Mouse (Mus musculus) intestine, embryonic 16.5 days (tissue): Measurements from ENCODE around the gene Asb13. TPM values are rescaled to one million over a fixed set of nuclear protein-coding genes. Genes with fewer than 3 reads are reported as not detected.

Source experiments
- ATAC-seq: fragments of 200-750 bp; cut with Nextera tagmentation; 2 replicates; pipeline ENCODE4 v1.8.0; 2017; ENCODE audit warnings: moderate TSS enrichment, moderate library complexity
- H3K27ac ChIP-seq: fragments of 300-500 bp; sonication (generic); 2 replicates; pipeline ENCODE4 v1.5.1; 2014; ENCODE audit warnings: mild to moderate bottlenecking, low read length
- H3K27me3 ChIP-seq: fragments of 300-500 bp; sonication (generic); replicated peaks from 2 replicates; pipeline ENCODE4 v1.6.1; 2014; ENCODE audit warnings: low read length, control low read depth, mixed read lengths; ENCODE audit not compliant: control insufficient read depth, insufficient read depth
- H3K36me3 ChIP-seq: fragments of 300-500 bp; sonication (generic); 2 replicates; pipeline ENCODE4 v1.6.1; 2014; ENCODE audit warnings: low read length, control low read depth; ENCODE audit not compliant: control insufficient read depth, insufficient read depth
- H3K4me1 ChIP-seq: fragments of 300-500 bp; sonication (generic); 2 replicates; pipeline ENCODE4 v1.6.1; 2014; ENCODE audit warnings: low read length, control low read depth, mixed read lengths; ENCODE audit not compliant: control insufficient read depth, insufficient read depth
- H3K4me2 ChIP-seq: fragments of 300-500 bp; sonication (generic); 2 replicates; pipeline ENCODE4 v1.6.1; 2014; ENCODE audit warnings: low read depth, low read length, control low read depth
- H3K4me3 ChIP-seq: fragments of 300-500 bp; sonication (generic); 2 replicates; pipeline ENCODE4 v1.5.1; 2014; ENCODE audit warnings: mild to moderate bottlenecking, low read length
- H3K9ac ChIP-seq: fragments of 300-500 bp; sonication (generic); 2 replicates; pipeline ENCODE4 v1.6.1; 2014; ENCODE audit warnings: low read depth, low read length
- H3K9me3 ChIP-seq: fragments of 300-500 bp; sonication (generic); 2 replicates; pipeline ENCODE4 v1.6.1; 2016; ENCODE audit warnings: low read length, control low read depth; ENCODE audit not compliant: control insufficient read depth
- WGBS: fragments of 180-500 bp; shearing (Covaris S2); extraction: QIAGEN DNeasy Blood & Tissue Kit; methylation state at CpG from one replicate; pipeline ENCODE4 v1.1.7; 2014; 5-methylcytosine and 5-hydroxymethylcytosine counted together
- polyA plus RNA-seq: library from polyadenylated mRNA; unstranded; fragments of >200 nt; fragmentation: Nextera tagmentation; extraction: Ambion mirVana; gene quantifications from 2 replicates; pipeline ENCODE4 v1.2.1, GENCODE M21; 2015

The Asb13 gene
- polyA plus RNA-seq, 1 experiment from 2014 or later, result 6.8 TPM

DNA sequence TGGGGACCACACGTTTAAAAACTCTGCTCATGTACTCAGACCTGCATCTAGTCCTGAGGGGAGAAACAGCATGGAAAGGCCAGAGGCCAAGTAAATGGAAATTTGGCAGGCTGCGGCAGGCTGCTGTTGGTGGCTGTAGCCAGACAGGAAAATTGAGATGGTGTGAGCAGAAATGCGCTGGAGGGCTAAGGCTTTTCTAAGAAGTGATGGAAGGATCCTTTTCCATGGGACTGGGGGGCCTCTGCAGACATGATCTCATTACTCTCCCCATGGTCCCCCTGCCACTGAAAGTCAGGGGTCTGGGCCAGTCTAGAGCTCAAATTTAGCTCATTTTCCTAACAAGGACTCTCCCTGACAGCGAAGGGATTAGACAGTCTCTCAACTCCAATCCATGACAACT, 39.8 kb downstream of the Asb13 start:
- no peak overlapping the region for H3K4me2 ChIP-seq
- ATAC-seq, result no peak
- WGBS, result 75% methylated on average over 4 of the region's 4 CpGs
- H3K9me3 ChIP-seq, result 0 out of 2 replicates have a peak, but pooled peaks cover 3% of the 10 kb centered on the region
- no peaks in the 10 kb centered on the region for H3K27me3 ChIP-seq
- H3K9ac ChIP-seq, result no peak overlapping the region
- H3K27ac ChIP-seq, result no peak overlapping the region
- H3K4me3 ChIP-seq, result no peak overlapping the region
- peaks cover 12% of the 10 kb centered on the region for H3K4me1 ChIP-seq
- H3K36me3 ChIP-seq, result no peaks in the 10 kb centered on the region

DNA sequence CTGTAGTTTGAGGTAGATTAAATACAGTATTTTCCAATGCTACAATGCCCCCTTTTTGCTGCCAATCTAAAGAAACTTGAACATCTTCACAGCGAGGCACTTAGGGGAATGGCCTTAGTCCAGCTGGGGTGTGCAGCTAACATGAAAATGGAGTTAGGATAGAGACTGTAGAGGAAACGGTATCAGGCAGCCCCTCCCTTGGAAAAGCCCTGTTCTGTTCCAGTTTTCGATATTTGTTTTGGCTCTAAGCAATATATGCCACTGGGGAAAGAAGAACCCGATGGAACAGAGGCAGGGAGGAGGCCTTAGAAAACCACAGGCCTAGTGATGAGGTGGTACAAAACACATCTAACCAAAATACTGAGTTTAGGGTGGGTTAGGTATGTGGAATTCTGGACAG, 42.0 kb downstream of the Asb13 start:
- WGBS, result 81% methylated on average over 4 of the region's 4 CpGs
- H3K9me3 ChIP-seq, result 0 out of 2 replicates have a peak, but pooled peaks cover 3% of the 10 kb centered on the region
- H3K27me3 ChIP-seq, result no peaks in the 10 kb centered on the region
- H3K27ac ChIP-seq, result no peak overlapping the region
- ATAC-seq, result no peak
- H3K36me3 ChIP-seq, result no peaks in the 10 kb centered on the region
- H3K4me2 ChIP-seq, result no peak overlapping the region
- no peaks in the 10 kb centered on the region for H3K4me1 ChIP-seq
- H3K9ac ChIP-seq, result no peak overlapping the region
- no peak overlapping the region for H3K4me3 ChIP-seq

DNA sequence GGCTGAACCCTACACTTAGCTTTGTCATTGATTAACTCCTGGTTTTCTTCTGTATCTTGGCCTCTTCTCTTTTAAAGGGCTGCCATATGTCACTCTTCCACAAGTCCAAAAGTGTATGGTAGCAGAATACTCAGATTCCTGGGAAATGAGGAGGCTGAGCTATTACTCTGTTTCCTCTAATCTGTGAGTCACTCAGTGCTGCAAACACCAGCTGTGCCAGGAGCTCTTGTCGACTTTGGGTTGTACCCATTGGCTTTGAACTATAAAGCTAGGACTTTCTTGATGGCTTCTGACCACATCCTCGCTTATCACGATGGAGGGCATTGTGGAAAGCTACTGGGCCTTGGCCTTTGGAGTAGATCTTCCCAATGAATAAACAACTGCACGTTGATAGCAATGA, 45.3 kb downstream of the Asb13 start:
- Histone ChIP-seq H3K4me3 (no peak overlapping the region), H3K9ac (no peak overlapping the region), H3K9me3 (0 out of 2 replicates have a peak, but pooled peaks cover 3% of the 10 kb centered on the region), H3K27me3 (no peaks in the 10 kb centered on the region), H3K4me2 (no peak overlapping the region), H3K27ac (no peak overlapping the region), H3K4me1 (no peaks in the 10 kb centered on the region), H3K36me3 (no peaks in the 10 kb centered on the region)
- ATAC-seq, result no peak
- 75% methylated on average over 4 of the region's 4 CpGs for WGBS

DNA sequence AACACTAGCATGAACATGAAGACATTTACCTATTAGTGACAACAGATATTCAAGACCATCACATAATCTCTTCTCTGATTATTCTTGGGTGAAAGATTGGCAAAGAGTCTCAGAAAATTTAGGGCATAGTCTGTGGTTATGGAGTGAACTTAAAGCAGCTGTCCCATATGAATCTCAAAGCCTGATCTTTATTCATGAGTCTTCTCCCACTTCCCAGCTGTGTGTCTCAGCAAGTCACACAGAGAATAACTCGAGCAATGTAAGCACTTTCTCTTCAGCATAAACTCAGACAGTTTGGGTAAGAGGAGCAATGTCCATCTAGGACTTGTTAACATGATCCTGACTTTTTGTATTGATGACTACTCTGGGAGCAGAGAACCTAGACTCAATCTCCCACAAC, 52.5 kb downstream of the Asb13 start:
- no peak overlapping the region for H3K27ac ChIP-seq
- H3K4me3 ChIP-seq, result no peak overlapping the region
- H3K36me3 ChIP-seq, result no peaks in the 10 kb centered on the region
- no peaks in the 10 kb centered on the region for H3K27me3 ChIP-seq
- no peaks in the 10 kb centered on the region for H3K4me1 ChIP-seq
- ATAC-seq, result no peak
- H3K9me3 ChIP-seq, result no peaks in the 10 kb centered on the region
- 79% methylated on average over 1 of the region's 1 CpGs for WGBS
- no peak overlapping the region for H3K9ac ChIP-seq
- no peak overlapping the region for H3K4me2 ChIP-seq

DNA sequence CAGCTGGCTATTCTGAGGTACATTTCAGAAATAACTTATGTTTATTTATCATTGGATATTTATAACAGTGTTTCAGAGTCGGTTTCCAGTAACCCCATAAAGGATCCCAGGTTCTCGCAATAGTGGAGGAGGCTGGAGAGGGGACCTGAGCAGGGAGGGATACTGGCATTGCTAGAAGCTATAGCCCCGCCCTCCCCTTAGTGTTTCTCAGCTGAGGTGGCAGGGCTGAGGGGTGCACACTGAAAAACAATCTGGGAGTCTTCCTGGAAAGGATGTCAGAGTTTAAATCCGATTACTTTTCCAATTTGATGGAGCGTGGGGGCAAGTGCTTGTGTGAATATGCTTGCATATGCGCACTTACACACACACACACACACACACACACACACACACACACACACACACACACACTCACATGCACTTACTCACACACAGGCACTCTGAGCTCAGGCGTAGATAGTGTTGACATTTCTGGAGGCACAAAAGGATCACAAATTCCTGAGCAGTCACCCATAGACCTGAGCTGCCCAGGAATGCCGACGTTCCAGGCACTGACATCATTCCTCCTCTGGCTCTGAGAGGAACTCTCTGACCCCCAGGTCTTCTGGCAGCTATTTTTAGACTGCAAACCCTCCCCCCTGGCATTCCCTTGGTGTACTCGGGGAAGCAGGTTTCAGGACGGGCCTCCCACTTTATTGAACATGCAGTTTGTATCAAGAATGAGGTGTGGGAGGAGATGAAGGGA, 60.9 kb downstream of the Asb13 start:
- Histone ChIP-seq H3K27me3 (no peaks in the 10 kb centered on the region), H3K9me3 (no peaks in the 10 kb centered on the region), H3K4me2 (no peak overlapping the region), H3K4me1 (peaks cover 3% of the 10 kb centered on the region; the same call in 1 of the 2 replicates), H3K4me3 (no peak overlapping the region), H3K27ac (no peak overlapping the region), H3K9ac (no peak overlapping the region), H3K36me3 (no peaks in the 10 kb centered on the region)
- WGBS, result 16% methylated on average over 11 of the region's 11 CpGs
- peak; percentile 89 for ATAC-seq

DNA sequence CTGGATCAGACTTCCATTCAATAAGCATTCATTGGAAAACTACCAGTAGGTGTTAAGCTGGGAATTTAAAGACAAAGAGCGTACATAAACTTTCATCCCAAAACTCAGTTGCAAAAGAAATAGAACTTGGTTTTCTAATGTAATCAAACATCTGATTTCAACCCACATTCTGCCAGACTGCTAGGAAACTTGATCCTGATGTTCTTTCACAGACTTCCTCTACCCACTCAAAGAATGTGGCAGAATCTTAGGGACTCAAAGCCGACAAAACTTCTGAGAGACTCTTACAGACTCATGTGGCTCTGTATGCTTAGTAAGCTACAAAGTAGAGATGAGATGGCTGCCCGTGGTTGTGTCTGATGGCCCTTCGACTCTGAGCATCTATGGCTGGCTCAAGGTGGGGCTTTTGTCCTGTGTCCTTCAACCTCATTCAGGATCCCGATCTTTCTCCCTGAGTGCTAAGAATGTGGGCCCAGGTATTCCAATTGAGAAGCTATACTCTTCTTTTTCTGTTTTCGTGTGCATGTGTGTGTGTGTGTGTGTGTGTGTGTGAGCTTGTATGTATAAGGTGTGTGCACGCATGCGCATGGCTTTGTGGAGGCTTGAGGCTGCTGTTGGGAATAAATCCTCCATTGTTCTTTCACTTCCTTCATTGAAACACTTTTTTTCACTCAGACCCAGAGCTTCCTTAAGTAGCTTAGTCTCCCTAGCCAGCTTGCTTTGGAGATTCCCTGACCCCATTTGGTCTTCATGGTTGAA, 63.3 kb downstream of the Asb13 start:
- Histone ChIP-seq H3K4me1 (peaks cover 3% of the 10 kb centered on the region; the same call in 1 of the 2 replicates), H3K27ac (no peak overlapping the region), H3K4me2 (no peak overlapping the region), H3K9me3 (no peaks in the 10 kb centered on the region), H3K4me3 (no peak overlapping the region), H3K27me3 (no peaks in the 10 kb centered on the region), H3K36me3 (no peaks in the 10 kb centered on the region), H3K9ac (no peak overlapping the region)
- ATAC-seq, result no peak
- 83% methylated on average over 8 of the region's 8 CpGs for WGBS

DNA sequence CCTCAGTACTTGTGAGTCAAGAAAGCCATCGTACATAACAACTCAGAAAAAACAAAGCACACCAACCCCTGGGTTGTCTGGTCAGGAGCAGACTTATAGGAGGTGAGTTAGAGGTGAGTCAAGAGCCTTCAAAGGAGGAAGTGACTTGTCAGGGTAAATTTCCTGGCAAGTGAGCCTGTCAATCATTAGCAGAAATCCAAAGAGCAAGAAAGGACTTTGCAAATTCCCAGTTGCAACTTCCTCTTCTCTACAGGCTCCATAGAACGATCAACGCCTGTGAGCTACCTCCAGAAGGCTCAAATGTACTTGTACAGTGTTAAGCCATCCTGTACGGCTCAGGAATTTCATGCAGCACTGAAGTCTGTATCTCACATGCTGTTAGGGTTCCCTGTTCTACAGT, 66.9 kb downstream of the Asb13 start:
- peak overlapping the region; percentile 67 for H3K27ac ChIP-seq
- no peak overlapping the region for H3K4me2 ChIP-seq
- ATAC-seq, result peak; percentile 95

More for the DNA sequence above, 66.9 kb downstream of the Asb13 start:
- Histone ChIP-seq H3K9ac (no peak overlapping the region), H3K27me3 (no peaks in the 10 kb centered on the region), H3K4me3 (no peak overlapping the region), H3K36me3 (no peaks in the 10 kb centered on the region), H3K9me3 (no peaks in the 10 kb centered on the region), H3K4me1 (no peaks in the 10 kb centered on the region)
- 60% methylated on average over 4 of the region's 4 CpGs for WGBS

Other genes starting within 250 kb of the Asb13 start
- 446 and 447 TPM in 2 replicates for gene Gdi2, start 96.0 kb upstream of the Asb13 start, polyA plus RNA-seq
- 7.2 and 7.3 TPM in 2 replicates for gene Fam208b, start 22.9 kb upstream of the Asb13 start, polyA plus RNA-seq
- gene Calml3, start 170.3 kb downstream of the Asb13 start, polyA plus RNA-seq, result not detected in 2 replicates
- 0.39 TPM in 1 of 2 replicates, not detected in the other for gene Calm4, start 203.7 kb downstream of the Asb13 start, polyA plus RNA-seq
- gene Calm5, start 220.1 kb downstream of the Asb13 start, polyA plus RNA-seq, result not detected in 2 replicates